Mouse (Mus musculus) thymus, adult 18-20 months (tissue): ENCODE measurements around the gene Rasgef1b.

Source experiments
- DNase-seq, 2 experiments: peaks; one replicate each; pipeline ENCODE4 v3.0.0; 2022; ENCODE audit warnings: mixed read lengths in 2 of 2

The Rasgef1b gene

DNA sequence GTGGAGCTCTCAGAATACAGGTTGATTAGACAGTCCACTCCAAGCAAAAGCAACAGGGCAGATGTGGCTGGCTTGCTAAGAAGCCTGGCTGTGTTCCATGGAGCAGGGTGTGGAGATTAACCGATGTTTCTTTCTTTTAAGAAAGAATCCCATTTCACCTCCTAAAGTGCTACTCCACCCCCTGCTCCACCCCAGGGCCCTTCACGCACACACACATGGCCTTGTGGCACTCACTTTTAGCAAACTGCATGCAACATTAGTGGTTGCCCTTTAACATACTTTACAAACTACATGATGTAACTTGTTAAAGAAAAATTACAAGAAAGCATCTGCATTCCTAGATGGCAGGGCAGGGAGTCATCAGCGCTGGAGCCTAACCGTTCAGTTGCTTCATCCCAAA lies 378.8 kb downstream of the Rasgef1b start:
- DNase-seq, result no peak

DNA sequence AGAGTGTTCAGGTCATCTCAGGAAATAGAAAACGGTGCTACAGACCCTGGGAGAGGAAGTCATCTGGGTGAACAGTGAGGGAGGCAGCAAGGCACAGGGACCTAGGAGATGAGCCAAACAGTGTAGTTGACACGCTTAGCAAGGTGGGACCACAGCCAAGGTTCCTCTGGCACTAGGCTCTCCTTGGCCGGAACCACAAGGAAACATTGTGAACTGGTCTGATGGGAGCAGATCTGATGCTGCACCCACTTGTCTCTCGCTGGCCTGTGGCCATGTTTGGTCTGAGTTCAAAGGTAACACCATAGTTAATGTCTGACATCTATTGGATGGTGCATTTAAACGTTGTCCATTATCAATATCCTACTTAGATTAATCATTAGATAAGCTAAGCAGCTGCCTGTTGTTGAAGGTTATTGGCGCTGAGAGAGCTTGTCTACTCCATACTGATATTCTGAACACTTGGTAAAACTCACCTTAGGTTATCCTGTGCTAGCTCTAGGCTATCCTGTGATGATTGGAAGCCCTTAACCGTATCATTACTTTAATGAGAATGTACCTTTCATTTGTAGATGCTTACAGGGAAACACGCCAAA lies 380.5 kb downstream of the Rasgef1b start:
- DNase-seq, result no peak

DNA sequence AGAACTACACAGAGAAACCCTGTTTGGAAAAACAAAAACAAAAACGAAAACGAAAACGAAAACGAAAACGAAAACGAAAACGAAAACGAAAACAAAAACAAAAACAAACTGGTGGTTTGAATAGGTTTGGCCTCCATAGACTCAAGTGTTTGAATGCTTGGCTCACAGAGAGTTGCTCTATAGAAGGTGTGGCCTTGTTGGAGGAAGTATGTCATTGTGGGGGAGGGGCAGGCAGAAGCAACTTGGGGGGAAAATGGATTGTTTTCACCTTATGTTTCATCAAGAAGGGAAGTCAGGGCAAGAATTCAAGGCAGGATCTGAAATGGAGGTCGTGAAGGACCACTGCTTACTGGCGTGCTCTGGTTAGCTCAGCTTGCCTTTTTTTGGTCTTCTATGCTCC lies 386.3 kb downstream of the Rasgef1b start:
- DNase-seq, result no peak

DNA sequence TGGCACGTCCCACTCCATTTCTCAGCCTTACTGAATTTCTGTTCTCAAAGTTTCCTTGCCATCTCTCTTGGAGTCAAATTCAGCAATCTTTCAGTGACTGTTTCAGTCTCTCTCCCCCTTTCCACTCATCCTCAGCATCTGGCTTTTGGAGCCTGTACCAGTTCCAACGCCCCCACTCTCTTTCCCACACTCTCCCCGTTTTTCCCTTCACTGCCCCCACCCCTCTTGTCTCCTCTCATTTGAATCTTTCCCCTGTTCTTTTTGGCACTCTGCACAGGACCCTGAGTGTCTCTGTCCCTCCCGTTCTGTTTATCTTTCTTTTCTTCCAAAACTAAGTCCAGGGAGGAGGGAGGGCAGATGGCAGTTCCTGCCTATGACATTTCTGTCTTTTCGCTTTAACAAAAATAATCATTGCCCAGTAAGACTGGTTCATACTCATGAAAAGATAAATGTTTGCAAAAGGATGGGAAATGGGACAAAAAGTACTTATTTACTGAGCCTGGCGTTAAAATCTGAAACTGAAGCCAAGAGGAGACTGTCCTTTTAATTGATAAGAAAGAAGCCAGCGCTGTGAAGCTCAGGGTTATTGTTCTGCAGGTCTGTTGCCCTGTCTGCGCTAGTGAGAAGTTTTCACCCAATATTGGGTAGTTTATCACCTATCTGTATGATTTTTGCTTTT lies 388.4 kb downstream of the Rasgef1b start:
- DNase-seq, result no peak

DNA sequence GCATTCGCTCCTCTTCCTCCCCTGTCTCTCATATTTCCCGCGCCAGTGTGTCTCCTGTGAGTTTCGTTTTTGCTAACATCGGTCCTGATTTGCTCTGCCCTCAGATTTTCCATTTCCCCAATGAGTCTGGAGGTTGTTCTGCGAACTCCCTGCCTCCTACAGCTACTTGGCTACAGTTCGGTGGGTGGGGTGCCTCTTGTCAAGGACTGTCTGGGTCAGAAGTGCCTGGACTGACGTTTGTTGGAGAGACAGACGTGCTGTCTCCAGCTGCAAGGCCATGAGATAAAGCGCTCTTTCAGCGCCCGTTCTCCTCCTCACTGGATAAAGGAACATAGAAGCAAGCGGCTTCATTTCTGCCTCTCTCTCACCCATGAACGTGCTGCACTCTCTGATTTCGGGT lies 389.1 kb downstream of the Rasgef1b start:
- DNase-seq, result peak in 1 of 2 experiments; percentile 8

DNA sequence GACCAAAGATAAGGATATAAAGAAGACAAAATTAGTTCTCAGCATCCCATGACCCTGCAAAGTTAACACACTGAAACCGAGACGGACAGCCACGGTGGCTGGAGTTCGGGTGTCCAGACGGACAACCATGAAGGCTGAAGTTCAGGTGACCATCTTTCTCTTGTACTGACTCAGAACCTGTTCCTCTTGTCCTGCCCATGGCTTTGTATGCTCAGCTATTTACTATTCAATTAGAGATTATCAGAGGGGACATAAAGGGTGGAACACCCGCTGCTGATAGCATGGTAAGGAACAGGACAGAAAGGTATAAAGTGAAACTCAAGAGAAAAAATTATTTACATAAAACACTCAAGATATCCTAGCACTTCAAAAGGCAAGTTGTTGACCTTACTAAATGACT lies 390.0 kb downstream of the Rasgef1b start:
- DNase-seq, result no peak

DNA sequence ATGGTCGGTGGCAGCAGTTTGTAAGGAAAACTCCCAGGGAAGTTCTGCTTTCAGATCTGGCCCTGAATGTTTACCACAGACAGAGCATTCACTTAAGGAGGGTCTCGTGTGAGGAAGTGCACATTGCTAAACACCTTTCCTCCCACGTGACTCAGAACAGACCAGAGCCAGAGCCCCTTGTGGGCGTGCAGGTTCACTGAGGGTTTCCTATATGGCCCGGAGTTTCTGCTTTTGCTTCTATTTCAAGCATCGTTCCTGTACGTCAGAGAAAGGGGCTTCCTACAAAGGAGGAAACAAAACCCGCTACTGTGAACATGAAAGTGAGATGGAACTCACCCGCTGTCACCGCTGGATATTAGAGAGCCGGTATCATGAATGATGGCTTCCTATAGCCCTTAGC lies 392.4 kb downstream of the Rasgef1b start:
- DNase-seq, result peak in 1 of 2 experiments; percentile 37

DNA sequence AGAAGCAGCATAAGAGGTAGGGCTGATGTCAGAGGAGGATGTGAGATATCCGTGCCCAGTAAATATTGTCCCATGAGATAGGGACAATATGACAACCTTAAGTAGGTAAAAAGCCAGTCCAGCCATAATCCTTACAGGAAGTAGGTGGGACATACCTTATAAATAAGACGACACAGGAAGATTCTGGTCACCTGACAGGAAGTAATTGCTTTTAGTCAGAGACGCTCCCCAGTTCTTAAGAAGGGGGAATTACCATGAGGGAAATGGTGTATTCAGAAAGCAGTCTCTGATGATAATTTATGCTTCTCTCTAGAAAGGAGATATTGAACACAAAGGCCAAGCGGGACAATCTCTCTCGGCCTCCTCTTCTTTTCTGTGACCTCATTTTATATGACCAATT lies 394.8 kb downstream of the Rasgef1b start:
- no peak for DNase-seq

DNA sequence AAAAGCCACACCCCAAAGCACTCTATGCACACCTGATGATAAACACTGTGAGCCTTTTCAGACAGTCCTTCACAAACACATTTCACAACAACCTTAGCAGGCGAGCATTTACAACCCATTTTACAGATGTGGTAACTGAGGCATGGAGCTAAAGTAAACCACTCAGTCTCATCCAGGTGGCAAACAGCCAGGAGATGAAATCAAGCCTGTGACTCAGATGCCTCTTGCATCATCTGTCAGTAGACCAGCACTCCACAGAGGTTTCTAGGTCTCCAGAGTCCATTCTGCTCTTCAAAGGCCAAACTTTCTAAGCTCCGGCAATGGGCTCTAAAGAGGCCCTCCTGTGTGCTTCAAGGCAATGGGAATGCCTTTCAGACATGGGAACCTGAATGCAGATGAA lies 396.8 kb downstream of the Rasgef1b start:
- no peak for DNase-seq

DNA sequence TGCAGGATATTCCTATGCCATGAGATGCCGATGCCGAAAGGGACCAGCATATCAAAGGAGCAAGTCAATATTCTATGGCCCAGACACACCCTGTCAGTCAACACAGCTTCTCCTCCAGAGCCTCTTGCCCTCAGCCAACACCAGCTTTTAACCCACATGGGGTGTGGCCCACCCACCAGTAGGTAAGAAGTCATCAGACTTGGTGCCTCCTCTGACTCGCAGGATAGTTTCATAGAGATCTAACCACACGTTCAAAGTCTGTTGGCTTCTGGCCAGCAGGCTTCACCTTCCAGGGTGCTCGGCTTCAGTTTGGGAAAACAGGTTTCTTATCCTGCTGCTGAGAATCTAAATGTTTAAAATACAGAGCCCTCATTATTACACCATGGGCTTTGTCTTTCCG lies 399.8 kb downstream of the Rasgef1b start:
- no peak for DNase-seq

DNA sequence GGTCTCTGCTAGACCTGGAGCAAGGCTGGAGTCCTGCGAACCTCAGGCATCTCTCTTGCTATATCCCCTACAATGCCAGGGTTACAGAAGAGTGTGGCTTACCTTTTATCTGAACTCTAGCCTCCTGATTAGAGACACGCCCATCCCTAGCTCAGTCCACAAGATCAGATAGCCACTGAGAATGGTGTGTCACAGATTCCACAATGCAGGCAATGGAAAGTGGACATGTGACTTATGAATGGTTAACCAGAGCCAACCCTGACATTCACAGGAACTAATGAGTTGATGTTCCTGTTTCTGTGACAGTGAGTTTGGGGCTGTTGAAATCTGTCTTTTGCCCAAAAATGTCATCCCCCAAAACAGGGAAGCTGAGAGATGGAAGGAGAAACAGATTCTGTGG lies 401.8 kb downstream of the Rasgef1b start:
- no peak for DNase-seq

DNA sequence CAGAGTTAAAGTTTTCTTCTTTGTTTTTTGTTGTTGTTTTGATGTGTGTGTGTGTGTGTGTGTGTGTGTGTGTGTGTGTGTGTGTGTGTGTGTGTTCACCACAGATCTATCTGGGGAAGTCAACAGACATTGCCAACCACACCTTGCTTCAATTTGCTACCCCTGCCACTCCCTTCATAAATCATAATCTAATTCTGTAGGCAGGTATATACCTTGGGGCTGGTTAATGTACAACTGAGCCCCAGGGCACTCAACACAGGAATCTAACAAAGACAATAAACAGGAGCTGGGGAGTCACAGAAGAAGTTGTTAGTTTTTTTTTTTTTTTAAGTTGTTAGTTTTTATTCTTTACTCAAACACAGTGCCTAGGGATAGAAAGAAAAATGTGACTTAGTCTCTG lies 403.6 kb downstream of the Rasgef1b start:
- no peak for DNase-seq

DNA sequence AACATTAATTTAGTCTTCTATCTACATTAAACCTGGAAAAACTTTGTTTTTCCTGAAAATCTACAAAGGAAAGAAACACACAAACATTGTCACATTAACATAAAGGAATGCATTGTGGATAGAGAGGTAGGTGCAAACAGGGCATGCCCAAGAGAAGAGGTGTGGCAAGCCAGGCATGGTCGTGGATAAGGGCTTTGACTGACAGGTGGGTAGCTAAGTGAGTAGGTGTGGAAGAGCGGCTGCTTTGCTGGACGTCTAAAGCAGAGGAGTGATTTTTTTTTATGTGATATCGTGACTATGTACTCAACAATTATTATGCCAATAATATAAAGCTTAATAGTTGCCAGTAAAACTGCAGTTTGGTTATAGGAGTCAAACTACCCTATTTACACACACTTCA lies 408.1 kb downstream of the Rasgef1b start:
- DNase-seq, result no peak

DNA sequence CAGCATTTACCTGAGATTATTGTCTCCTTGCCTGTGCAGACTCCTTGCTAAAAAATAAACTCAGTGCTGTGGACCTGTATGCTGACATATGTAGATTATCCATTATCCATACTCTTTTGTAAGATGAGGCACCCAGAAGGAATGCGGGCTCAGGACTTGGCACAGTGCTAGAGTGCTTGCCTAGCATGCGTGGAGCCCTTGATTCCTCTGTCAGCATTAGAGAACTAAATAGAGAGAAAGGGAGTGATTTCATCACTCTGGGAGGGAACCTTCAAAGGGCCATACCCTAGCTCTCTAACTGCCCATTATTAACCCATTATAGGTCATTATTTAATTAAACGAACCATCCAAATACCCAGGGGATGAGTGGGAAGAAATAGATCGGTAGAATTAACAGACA lies 430.9 kb downstream of the Rasgef1b start:
- no peak for DNase-seq

DNA sequence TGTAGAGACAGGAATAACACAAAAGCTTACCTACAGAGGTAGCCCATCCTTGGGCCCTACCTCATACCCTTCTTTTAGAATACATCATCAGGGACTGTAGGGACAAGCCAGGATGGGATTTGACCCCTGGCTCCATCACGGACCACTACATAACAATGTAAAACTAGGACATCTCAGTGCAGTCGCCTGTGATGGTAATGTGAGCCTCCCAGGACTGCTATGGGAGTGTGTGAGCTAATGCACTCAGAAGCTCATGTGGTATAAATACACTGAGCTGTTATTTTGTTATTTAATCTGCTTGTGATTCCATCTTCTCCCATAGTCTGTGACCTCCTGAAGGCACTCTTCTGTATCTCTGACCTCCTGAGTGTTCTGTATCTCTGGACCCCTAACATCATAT lies 432.5 kb downstream of the Rasgef1b start:
- no peak for DNase-seq

DNA sequence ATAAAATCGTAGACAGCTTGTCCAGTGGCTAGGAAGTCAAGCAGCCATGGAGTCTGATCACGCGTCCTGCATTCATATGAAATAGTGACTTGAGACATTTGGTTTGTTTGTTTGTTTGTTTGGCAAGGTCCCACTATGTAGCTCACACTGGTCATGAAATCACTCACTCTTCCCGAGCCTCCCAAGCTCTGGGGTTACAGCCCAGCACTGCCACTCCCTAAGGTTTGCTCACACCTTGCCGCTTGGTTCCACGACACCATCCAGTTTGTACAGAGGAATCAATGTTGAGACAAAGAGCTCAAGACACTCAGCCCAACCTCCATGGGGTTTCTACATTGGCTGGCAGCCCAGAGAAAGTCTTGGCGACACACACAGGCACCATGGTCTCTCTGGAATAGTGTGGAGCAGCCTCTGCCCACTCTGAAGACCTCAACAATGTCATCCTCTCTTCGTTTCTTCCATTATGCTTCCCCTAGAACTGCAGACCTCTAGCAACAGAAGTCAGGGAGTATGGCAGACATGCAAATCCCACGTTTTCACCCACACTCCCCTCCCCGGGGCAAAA lies 436.5 kb downstream of the Rasgef1b start:
- DNase-seq, result no peak

DNA sequence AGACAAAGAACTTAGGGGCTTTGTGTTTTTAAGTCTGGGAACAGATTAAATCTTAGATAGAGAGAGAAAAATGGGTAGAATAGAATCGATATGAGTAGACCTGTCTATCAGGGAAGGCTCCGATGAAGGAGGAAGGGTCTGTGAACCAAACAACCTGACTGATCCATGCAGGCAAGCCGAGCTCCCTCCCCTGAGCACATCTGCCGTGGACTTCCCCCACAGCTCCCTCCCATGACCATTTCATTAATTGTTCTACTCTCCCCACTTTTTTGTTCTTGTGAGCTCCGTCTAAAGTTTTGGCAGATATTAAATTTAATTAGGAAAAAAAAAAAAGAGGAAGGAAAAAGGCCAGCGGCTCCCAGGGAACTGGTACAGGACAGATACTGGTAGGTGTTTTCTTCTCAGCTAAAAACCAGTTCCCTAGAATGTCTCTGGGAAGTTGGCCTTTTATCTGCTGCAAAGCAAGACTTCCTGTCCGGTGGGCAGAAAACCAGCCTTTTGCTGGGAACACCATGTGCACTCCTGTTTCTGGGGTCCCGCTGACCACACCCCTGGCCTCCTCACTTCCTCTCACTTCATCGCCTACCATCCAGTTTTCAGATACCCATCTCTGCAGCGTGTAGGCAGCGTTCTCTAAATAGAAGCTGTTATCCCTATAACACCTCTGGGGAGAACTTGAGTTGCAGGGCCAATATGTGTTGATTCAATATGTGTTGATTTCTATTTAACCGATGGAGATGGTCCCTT lies 437.6 kb downstream of the Rasgef1b start:
- no peak for DNase-seq

DNA sequence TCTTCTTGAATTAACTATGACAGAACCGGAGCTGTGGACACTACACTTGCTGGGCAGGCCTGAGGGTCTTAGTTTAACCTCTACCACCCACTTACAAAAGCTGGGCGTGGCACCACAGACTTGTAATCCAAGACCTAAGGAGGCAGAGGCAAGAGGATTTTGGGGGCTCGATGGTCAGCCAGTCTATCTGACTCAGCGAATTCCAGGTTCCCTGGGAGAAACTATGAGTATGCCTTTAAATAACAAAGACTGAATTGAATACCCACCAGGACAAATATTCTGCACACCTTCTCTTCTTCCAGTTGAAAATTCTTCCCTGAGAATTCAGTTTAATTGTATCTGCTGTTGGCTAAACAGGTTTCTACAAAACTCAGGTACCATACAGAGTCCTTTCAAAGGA lies 440.6 kb downstream of the Rasgef1b start:
- DNase-seq, result no peak

DNA sequence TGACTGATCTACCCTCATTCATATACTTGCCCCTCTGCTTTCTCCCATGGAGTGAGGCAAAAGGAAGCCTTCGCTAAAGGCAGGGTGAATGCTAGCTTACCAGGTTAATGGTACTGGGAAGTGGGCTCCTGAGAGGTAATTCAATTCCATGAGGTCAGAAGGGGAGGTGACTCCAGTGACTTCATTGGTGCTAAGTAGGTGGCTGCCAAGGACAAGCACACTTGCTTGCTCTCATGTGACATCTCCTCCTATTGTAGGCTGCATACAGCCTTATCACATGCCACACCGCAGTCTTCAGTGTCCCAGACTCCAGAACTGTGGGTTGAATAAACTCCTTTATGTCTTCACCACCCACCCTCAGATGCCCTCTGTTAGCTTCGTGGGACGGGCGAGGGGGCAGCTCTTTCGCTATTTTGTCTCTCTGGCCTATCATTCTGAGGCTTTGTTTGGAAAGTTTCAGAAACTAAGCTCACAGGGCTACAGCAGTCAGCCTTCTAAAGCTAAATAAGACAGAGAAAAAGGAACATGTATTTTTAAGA lies 441.1 kb downstream of the Rasgef1b start:
- DNase-seq, result no peak

DNA sequence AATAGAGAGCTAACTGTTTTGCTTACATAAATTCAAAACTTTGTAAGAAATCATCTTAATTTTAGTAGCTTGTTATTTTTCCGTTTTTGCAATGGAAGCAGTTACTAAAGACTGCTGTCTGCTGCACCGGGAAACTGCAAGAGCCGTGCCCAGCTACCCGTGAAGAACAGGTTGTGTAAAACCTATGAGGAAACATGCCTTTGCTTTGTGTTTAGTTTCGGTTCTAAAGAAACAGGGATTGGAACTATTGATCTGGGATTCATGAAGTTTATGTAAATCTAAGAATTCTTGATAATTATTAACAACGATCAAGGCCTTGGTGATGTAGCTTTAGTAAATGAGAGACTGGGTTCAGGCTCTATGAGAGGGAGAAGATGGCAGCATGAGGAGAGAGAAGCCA lies 442.3 kb downstream of the Rasgef1b start:
- no peak for DNase-seq

DNA sequence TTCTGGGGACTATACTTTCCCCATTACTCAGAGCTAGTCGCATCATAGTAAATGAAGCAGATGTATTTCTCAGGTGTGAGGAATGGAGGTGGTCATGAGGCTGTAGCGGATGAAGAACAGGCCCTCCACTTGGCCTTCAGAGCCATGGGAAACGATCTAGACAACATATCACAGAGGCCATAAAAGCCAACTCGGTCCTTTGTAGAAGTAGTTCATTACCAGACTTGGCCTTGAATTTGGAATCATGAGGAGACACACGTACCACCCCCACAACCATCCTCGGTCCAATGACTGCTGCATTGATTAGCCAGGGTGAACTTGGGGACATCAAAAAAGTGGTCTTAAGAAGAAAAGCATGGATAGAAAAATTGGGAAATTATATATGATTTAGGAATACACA lies 442.8 kb downstream of the Rasgef1b start:
- no peak for DNase-seq

DNA sequence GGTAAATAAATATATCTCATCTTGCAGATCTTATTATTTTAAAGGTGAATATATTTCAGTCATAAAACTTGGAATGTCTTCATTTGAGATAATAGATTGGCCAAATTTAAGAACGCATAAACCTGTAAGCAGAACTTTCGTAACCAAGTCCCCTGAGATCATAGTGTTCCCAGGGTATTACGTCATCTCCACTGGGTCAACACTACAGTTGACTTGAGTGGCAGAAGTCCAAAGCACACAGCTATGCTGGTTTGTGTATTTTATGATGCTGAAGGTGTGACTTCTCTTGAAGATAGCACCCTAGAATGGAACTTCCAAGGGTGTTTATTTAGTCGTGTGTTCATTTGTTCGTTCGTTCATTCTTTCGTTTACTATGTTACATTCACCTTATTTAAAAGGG lies 444.5 kb downstream of the Rasgef1b start:
- DNase-seq, result no peak

DNA sequence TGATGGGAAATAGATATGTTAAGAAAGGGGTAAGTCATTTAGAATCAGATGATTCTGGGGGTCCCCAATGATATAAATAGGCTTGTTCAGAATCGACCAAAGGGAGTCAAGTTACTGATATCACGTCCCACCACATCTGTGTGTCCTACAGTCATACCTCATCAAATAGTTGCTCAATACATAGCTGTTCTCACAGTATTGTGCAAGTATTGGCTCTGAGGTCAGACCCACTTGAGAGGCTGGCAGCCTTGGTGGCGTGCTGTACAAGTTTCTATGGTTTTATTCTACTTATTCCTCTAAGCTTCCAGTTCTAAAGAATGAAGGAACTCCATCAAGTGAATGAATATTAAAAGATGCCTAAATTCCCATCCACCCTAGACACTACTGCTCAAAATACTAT lies 445.2 kb downstream of the Rasgef1b start:
- no peak for DNase-seq

DNA sequence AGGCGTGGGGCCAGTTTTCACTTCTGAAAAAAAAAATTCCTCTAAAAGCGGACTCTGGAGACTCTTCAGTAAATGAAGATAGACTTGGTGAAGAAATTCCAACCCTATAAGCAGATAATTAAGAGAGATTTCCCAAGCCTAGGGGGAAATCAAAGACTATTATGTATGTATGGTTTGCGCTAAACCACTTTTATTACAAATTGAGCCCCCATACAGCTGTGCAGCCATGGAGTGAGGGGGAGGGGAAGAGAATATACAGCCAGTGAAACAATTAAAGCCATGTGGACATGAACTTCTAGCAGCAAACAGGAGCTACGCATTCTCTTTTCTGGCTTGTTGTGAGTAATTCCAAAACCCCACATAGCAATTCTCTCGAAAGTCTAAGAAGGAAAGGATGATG lies 448.3 kb downstream of the Rasgef1b start:
- no peak for DNase-seq
